ENCODE assay signal across 8 mouse cellular contexts in genomic region chr9:41273171-41273781, GRCm38 (mm10).
DNase-seq lines count a peak whose midpoint lies in the region; ATAC-seq and TF ChIP-seq lines count a peak whose summit lies in the region.

No protein-coding gene starts in this region.

- peak overlapping the region; percentile 30; the same call in 1 of the 2 replicates for H3K27ac ChIP-seq in lung, embryonic 14.5 days (ENCODE audit: low read depth)
- peak overlapping the region; percentile 61 for H3K27ac ChIP-seq in embryonic facial prominence, embryonic 15.5 days (replicated peaks)
- H3K27ac ChIP-seq in hindbrain, embryonic 13.5 days: peak overlapping the region; percentile 94
- H3K27ac ChIP-seq in midbrain, embryonic 10.5 days (replicated peaks): peak overlapping the region; percentile 94

- peak; percentile 75 for DNase-seq in lung, embryonic 14.5 days
- DNase-seq in lung, postnatal 4 days: no peak
- DNase-seq in midbrain, embryonic 10.5 days (ENCODE audit: low spot score): peak; percentile 91
- DNase-seq in urinary bladder, postnatal 14 days (ENCODE audit: low spot score): no peak
- no peak for DNase-seq in left cerebral cortex, adult 11 months (ENCODE audit: low spot score)

- H3K4me3 ChIP-seq in lung, embryonic 14.5 days (ENCODE audit: low read depth, low read length): peak overlapping the region; percentile 39
- peak overlapping the region; percentile 39 for H3K4me3 ChIP-seq in embryonic facial prominence, embryonic 15.5 days (replicated peaks)
- peak overlapping the region; percentile 36 for H3K4me3 ChIP-seq in hindbrain, embryonic 13.5 days
- H3K4me3 ChIP-seq in midbrain, embryonic 10.5 days: peak overlapping the region; percentile 51

- peak overlapping the region; percentile 53 for H3K9ac ChIP-seq in lung, embryonic 14.5 days
- peak overlapping the region; percentile 6; the same call in 1 of the 2 replicates for H3K9ac ChIP-seq in embryonic facial prominence, embryonic 15.5 days
- H3K9ac ChIP-seq in hindbrain, embryonic 13.5 days: peak overlapping the region; percentile 76

- WGBS in lung, embryonic 14.5 days: 0% methylated on average over 18 of the region's 18 CpGs
- WGBS in embryonic facial prominence, embryonic 15.5 days: 1% methylated on average over 18 of the region's 18 CpGs
- under 1% methylated on average over 18 of the region's 18 CpGs for WGBS in hindbrain, embryonic 13.5 days
- WGBS in midbrain, embryonic 10.5 days: 0% methylated on average over 18 of the region's 18 CpGs

- ATAC-seq in lung, embryonic 14.5 days (ENCODE audit: insufficient read depth): peak; percentile 95
- ATAC-seq in embryonic facial prominence, embryonic 15.5 days (ENCODE audit: insufficient number of reproducible peaks, low FRiP score, low TSS enrichment, low read depth): peak; percentile 88
- ATAC-seq in hindbrain, embryonic 13.5 days (ENCODE audit: low FRiP score): peak; percentile 97
- ATAC-seq in monocyte, adult 5-6 weeks (replicated peaks; ENCODE audit: insufficient number of reproducible peaks, low FRiP score, low TSS enrichment, poor library complexity, severe bottlenecking): no peak

- H3K9me3 ChIP-seq in lung, embryonic 14.5 days (ENCODE audit: low read depth, low read length): no peaks in the 10 kb centered on the region
- H3K9me3 ChIP-seq in embryonic facial prominence, embryonic 15.5 days (replicated peaks): no peaks in the 10 kb centered on the region
- no peaks in the 10 kb centered on the region for H3K9me3 ChIP-seq in hindbrain, embryonic 13.5 days
- peaks cover 6% of the 10 kb centered on the region; the same call in 1 of the 2 replicates for H3K9me3 ChIP-seq in midbrain, embryonic 10.5 days (replicated peaks)

- no peak; the same call in 1 of the 2 replicates for TF ChIP-seq CTCF in lung, embryonic 14.5 days (IDR thresholded peaks at IDR 0.05; ENCODE audit: low read depth)

- no peaks in the 10 kb centered on the region for H3K36me3 ChIP-seq in lung, embryonic 14.5 days (ENCODE audit: insufficient read depth)
- no peaks in the 10 kb centered on the region for H3K36me3 ChIP-seq in embryonic facial prominence, embryonic 15.5 days
- H3K36me3 ChIP-seq in hindbrain, embryonic 13.5 days: no peaks in the 10 kb centered on the region
- H3K36me3 ChIP-seq in midbrain, embryonic 10.5 days: no peaks in the 10 kb centered on the region

- no peaks in the 10 kb centered on the region for H3K27me3 ChIP-seq in lung, embryonic 14.5 days (ENCODE audit: insufficient read depth, low read length)
- H3K27me3 ChIP-seq in embryonic facial prominence, embryonic 15.5 days: no peaks in the 10 kb centered on the region
- H3K27me3 ChIP-seq in hindbrain, embryonic 13.5 days: no peaks in the 10 kb centered on the region
- no peaks in the 10 kb centered on the region for H3K27me3 ChIP-seq in midbrain, embryonic 10.5 days (ENCODE audit: low read depth, poor library complexity, severe bottlenecking)

- H3K4me1 ChIP-seq in lung, embryonic 14.5 days (ENCODE audit: insufficient read depth): no peaks in the 10 kb centered on the region
- peaks cover 17% of the 10 kb centered on the region for H3K4me1 ChIP-seq in embryonic facial prominence, embryonic 15.5 days
- H3K4me1 ChIP-seq in hindbrain, embryonic 13.5 days (replicated peaks): peaks cover 14% of the 10 kb centered on the region
- H3K4me1 ChIP-seq in midbrain, embryonic 10.5 days: peaks cover 31% of the 10 kb centered on the region

- H3K4me2 ChIP-seq in lung, embryonic 14.5 days: peak overlapping the region; percentile 82
- peak overlapping the region; percentile 58 for H3K4me2 ChIP-seq in embryonic facial prominence, embryonic 15.5 days (replicated peaks)
- peak overlapping the region; percentile 64 for H3K4me2 ChIP-seq in hindbrain, embryonic 13.5 days

Comparison
In these comparisons a context has a peak if more than half of its experiments do, and no peak if none do; other contexts are left out.
1. DNase-seq: peak in lung, embryonic 14.5 days (single experiment) and midbrain, embryonic 10.5 days (single experiment); none in lung, postnatal 4 days (0 of 2), urinary bladder, postnatal 14 days (single experiment) and left cerebral cortex, adult 11 months (single experiment).
2. H3K27ac ChIP-seq: peak in every context shown above with its lines; median percentile 94 in hindbrain, embryonic 13.5 days; 94 in midbrain, embryonic 10.5 days; 61 in embryonic facial prominence, embryonic 15.5 days; 30 in lung, embryonic 14.5 days.
3. H3K9ac ChIP-seq: peak in every context shown above with its lines; median percentile 76 in hindbrain, embryonic 13.5 days; 53 in lung, embryonic 14.5 days; 6 in embryonic facial prominence, embryonic 15.5 days.
4. Peak in every context shown above with its lines, with median percentiles within 50 percentile points of each other: H3K4me2 ChIP-seq and H3K4me3 ChIP-seq.